Mouse (Mus musculus) lung, embryonic 14.5 days (tissue): Measurements from ENCODE around the gene Kctd6. TPM values are rescaled to one million over a fixed set of nuclear protein-coding genes. Genes with fewer than 3 reads are reported as not detected.

Experiments used
- ATAC-seq: fragments of 200-750 bp; cut with Nextera tagmentation; 2 replicates; pipeline ENCODE4 v1.8.0; 2017; ENCODE audit warnings: mild to moderate bottlenecking, moderate TSS enrichment, moderate library complexity; ENCODE audit not compliant: insufficient read depth
- DNase-seq: peaks from one replicate; pipeline ENCODE4 v3.0.0-alpha.2; 2015
- H3K27ac ChIP-seq: fragments of 300-500 bp; sonication (generic); 2 replicates; pipeline ENCODE4 v1.5.1; 2014; ENCODE audit warnings: low read depth, mild to moderate bottlenecking, moderate library complexity
- H3K27me3 ChIP-seq: fragments of 300-500 bp; sonication (generic); 2 replicates; pipeline ENCODE4 v1.6.1; 2014; ENCODE audit warnings: low read length, control low read depth; ENCODE audit not compliant: insufficient read depth
- H3K36me3 ChIP-seq: fragments of 300-500 bp; sonication (generic); 2 replicates; pipeline ENCODE4 v1.6.1; 2014; ENCODE audit warnings: control low read depth; ENCODE audit not compliant: insufficient read depth
- H3K4me1 ChIP-seq: fragments of 300-500 bp; sonication (generic); 2 replicates; pipeline ENCODE4 v1.6.1; 2014; ENCODE audit warnings: antibody characterized with exemption, control low read depth; ENCODE audit not compliant: insufficient read depth
- H3K4me2 ChIP-seq: fragments of 300-500 bp; sonication (generic); 2 replicates; pipeline ENCODE4 v1.6.1; 2014; ENCODE audit warnings: mild to moderate bottlenecking
- H3K4me3 ChIP-seq: fragments of 300-500 bp; sonication (generic); 2 replicates; pipeline ENCODE4 v1.5.1; 2014; ENCODE audit warnings: low read depth, low read length
- H3K9ac ChIP-seq: fragments of 300-500 bp; sonication (generic); 2 replicates; pipeline ENCODE4 v1.6.1; 2014
- H3K9me3 ChIP-seq: fragments of 300-500 bp; sonication (generic); 2 replicates; pipeline ENCODE4 v1.6.1; 2016; ENCODE audit warnings: low read depth, low read length, control low read depth
- CTCF ChIP-seq: IDR thresholded peaks from 2 replicates; pipeline ENCODE4 v1.5.1; 2016; ENCODE audit warnings: antibody characterized with exemption, low read depth
- WGBS: fragments of 180-500 bp; shearing (Covaris S2); extraction: QIAGEN DNeasy Blood & Tissue Kit; methylation state at CpG from one replicate; pipeline ENCODE4 v1.1.7; 2014; 5-methylcytosine and 5-hydroxymethylcytosine counted together
- polyA plus RNA-seq: library from polyadenylated mRNA; unstranded; fragments of >200 nt; fragmentation: Nextera tagmentation; extraction: Ambion mirVana; gene quantifications from 2 replicates; pipeline ENCODE4 v1.2.1, GENCODE M21; 2014

Gene Kctd6
- polyA plus RNA-seq, 1 experiment from 2014 or later = 16.6 TPM

DNA sequence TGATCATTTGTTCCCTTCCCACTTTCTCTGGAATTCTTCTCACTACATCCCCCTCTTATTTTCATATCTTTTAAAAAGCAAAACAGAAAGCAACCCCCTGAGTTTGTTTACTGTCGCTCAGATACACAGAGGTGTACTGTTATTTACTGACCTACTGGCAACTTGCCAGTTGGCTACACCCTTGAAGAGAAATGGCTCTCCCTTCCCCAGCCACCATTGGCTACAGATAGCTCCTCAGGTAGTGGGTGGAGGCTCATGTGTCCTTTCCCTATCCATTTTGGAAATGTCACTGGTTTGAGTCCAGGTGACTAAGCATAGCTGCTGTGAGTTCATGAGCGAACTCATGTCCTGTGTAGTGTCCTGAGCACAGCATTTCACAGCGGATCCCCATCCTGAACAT lies 12.2 kb upstream of the Kctd6 start:
- H3K9ac ChIP-seq = no peak overlapping the region
- WGBS = 76% methylated on average over 3 of the region's 3 CpGs

DNA sequence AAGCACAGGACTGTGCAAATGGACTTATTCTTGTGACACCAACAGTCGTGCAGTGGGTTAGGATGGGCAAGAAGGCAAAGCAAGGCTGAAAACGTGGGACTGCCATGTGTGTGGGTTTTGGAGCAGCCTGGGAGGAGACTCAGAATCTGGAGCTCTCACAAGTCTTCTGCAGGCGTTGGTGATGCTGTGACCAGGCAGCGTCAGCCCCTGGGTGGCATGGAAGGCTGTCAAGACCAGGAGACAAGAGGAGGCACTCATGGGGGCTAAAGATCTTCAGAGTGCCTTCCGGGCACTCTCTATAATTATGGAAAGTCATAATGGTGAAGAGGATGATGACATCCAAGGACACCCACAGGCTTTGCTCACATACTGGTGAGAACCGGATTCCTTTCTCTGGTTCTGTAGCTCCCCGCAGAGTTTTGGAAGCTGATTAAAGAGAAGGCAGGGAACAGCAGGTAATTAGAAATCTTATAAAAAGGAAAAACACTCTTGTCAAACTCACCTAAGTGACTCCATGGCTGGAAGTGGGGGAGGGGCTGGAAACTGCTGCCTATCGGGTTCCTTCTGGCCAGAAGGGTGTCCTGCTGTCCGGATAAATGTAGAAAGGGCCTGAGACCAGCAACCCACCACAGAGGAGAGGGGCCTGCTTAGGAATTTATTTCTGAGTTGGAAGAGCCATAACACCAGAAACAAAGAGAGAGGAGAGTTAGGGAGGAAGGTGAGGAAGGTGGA lies 7.6 kb upstream of the Kctd6 start:
- WGBS = 51% methylated on average over 9 of the region's 9 CpGs
- no peak for TF ChIP-seq CTCF
- no peak overlapping the region for H3K9ac ChIP-seq

More for the DNA sequence above, 12.2 kb upstream of the Kctd6 start:
- H3K36me3 ChIP-seq = no peaks in the 10 kb centered on the region
- H3K9me3 ChIP-seq = no peaks in the 10 kb centered on the region
- ATAC-seq (no peak), DNase-seq (no peak)
- no peak overlapping the region for H3K27ac ChIP-seq
- no peaks in the 10 kb centered on the region for H3K4me1 ChIP-seq
- H3K4me3 ChIP-seq = no peak overlapping the region
- no peaks in the 10 kb centered on the region for H3K27me3 ChIP-seq
- no peak overlapping the region for H3K4me2 ChIP-seq
- TF ChIP-seq CTCF = no peak

DNA sequence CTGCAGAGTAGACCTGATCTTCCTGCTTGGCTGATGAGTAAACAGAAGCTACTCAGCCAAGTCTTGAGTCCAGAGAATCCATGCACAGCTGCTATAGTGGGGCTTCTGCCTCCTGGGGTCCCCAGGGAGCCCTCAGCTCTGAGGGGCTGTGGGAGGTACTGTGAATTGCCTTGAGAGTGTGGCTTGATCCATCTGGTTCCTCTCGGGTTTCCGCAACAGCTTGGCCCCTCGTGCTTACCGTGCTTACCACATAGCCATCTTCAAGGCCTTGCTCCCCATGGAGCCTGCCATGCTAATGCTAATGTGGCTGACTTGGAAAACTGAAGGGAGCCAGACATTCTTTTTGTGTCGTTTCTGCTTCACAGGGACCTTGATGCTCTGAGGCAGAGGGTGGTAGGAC lies 6.8 kb upstream of the Kctd6 start:
- no peak for TF ChIP-seq CTCF
- ATAC-seq (0 out of 2 replicates have a peak, but pooled peaks have one; percentile 42), DNase-seq (no peak)
- no peaks in the 10 kb centered on the region for H3K27me3 ChIP-seq
- H3K4me2 ChIP-seq = no peak overlapping the region
- 35% methylated on average over 5 of the region's 5 CpGs for WGBS
- no peaks in the 10 kb centered on the region for H3K4me1 ChIP-seq
- no peaks in the 10 kb centered on the region for H3K36me3 ChIP-seq
- H3K4me3 ChIP-seq = no peak overlapping the region
- H3K9me3 ChIP-seq = no peaks in the 10 kb centered on the region
- no peak overlapping the region for H3K27ac ChIP-seq
- H3K9ac ChIP-seq = no peak overlapping the region

More for the DNA sequence above, 7.6 kb upstream of the Kctd6 start:
- Histone ChIP-seq H3K4me2 (no peak overlapping the region), H3K4me1 (no peaks in the 10 kb centered on the region), H3K27me3 (no peaks in the 10 kb centered on the region), H3K4me3 (no peak overlapping the region), H3K9me3 (no peaks in the 10 kb centered on the region), H3K27ac (no peak overlapping the region), H3K36me3 (no peaks in the 10 kb centered on the region)
- ATAC-seq (no peak), DNase-seq (no peak)

DNA sequence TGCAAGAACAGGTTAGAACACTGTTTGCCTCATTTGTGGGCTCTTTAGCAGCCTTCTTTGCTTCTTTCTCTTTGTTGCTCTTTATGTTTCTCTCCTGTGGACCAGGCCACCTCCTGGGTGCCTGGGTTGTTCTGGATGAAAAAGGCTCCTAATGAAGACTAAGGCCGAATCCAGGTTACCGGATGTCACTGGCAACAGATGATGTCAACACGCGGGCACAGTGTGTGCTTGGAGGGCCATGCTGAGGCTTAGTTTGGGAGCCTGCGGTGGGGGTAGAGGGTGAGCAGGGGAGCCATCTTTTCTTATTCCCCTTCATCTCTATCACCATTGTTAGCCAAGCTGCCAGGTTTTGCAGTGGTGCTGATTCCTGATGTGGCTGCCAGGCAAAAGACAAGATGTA lies 6.4 kb upstream of the Kctd6 start:
- H3K4me3 ChIP-seq = no peak overlapping the region
- H3K4me2 ChIP-seq = no peak overlapping the region
- H3K27me3 ChIP-seq = no peaks in the 10 kb centered on the region
- ATAC-seq (no peak), DNase-seq (no peak)
- no peaks in the 10 kb centered on the region for H3K9me3 ChIP-seq
- no peak overlapping the region for H3K27ac ChIP-seq
- TF ChIP-seq CTCF = no peak
- no peaks in the 10 kb centered on the region for H3K36me3 ChIP-seq
- no peak overlapping the region for H3K9ac ChIP-seq
- H3K4me1 ChIP-seq = no peaks in the 10 kb centered on the region
- WGBS = 84% methylated on average over 5 of the region's 5 CpGs

DNA sequence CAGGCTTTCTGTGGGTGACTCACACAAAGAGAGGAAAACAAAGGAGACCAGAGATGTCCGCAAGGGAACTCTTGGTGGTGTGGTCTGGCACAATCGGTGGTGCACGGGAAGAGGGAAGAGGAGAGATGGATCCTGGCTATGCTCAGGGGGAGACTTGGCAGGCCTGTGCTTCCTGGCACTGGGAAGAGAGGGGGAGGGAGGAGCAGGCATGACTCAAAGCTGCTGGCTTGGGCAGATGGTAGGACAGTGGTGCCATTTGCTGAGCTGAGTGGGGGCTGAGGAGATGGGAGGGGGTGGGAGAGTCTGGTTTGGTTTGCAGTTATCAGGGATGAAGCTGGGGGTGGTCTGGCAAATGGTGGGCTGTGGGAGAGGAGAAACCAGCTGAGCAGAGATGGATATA lies 5.1 kb upstream of the Kctd6 start:
- no peak for DNase-seq
- no peaks in the 10 kb centered on the region for H3K36me3 ChIP-seq
- WGBS = 57% methylated on average over 3 of the region's 3 CpGs
- H3K4me3 ChIP-seq = no peak overlapping the region
- no peak overlapping the region for H3K4me2 ChIP-seq
- no peaks in the 10 kb centered on the region for H3K27me3 ChIP-seq
- no peak overlapping the region for H3K9ac ChIP-seq
- ATAC-seq = no peak
- H3K4me1 ChIP-seq = no peaks in the 10 kb centered on the region
- no peak for TF ChIP-seq CTCF
- H3K9me3 ChIP-seq = no peaks in the 10 kb centered on the region
- H3K27ac ChIP-seq = no peak overlapping the region

DNA sequence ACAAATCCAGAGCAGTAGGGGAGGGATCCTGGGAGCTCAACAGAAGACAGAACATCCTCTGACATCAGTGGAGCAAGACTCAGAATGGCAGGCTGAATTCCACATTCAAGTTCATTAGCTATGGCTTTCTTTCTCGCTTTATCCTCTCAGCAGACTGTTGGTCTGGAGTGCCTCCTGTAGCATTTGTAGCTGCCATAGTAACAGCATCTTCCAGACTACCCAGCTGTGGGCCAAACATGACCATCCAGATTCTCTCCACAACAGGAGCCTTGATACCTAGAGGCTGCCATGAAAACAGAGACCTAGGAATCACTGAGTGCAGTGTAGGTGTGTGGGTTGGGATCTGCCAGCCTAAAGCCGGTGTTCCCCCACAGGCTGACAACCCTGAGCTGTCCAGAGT lies 4.0 kb upstream of the Kctd6 start:
- no peak overlapping the region for H3K4me3 ChIP-seq
- 81% methylated on average over 2 of the region's 2 CpGs for WGBS
- H3K4me2 ChIP-seq = no peak overlapping the region
- DNase-seq (no peak), ATAC-seq (no peak)
- H3K27me3 ChIP-seq = no peaks in the 10 kb centered on the region
- H3K27ac ChIP-seq = no peak overlapping the region
- no peak for TF ChIP-seq CTCF
- no peak overlapping the region for H3K9ac ChIP-seq
- H3K36me3 ChIP-seq = no peaks in the 10 kb centered on the region
- H3K4me1 ChIP-seq = no peaks in the 10 kb centered on the region
- H3K9me3 ChIP-seq = no peaks in the 10 kb centered on the region

DNA sequence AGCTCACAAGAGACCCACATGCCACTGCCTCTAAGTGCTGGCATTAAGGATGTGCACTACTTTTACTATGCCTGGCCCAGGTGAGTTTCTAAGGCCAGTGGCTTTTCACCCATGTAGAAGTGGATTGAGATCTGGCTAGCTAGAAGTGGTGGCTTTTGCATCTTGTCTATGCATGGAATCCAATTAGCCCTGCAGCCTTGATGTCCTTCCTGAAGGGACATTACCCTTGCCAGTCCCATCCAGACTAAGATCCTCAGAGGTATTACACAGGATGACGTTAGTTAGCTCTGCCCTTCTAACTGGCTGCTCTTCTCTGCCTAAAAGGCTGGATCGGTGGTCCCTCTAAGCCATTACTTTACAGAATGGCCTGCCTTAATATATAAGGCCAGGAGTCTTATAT lies 944 bp upstream of the Kctd6 start:
- no peak for TF ChIP-seq CTCF
- Histone ChIP-seq H3K9me3 (no peaks in the 10 kb centered on the region), H3K4me3 (no peak overlapping the region), H3K27ac (no peak overlapping the region), H3K9ac (no peak overlapping the region), H3K4me1 (no peaks in the 10 kb centered on the region), H3K4me2 (no peak overlapping the region), H3K27me3 (no peaks in the 10 kb centered on the region), H3K36me3 (no peaks in the 10 kb centered on the region)
- ATAC-seq = no peak
- DNase-seq = no peak
- WGBS = 82% methylated on average over 2 of the region's 2 CpGs
